Mouse (Mus musculus): ENCODE results near the gene Rnf166. TPM values are rescaled to one million over a fixed set of nuclear protein-coding genes. Genes with fewer than 3 reads are reported as not detected.

Gene Rnf166
- total and polyA plus RNA-seq, 3 experiments = 7.7 to 13.0 (median 8.5) TPM

- TF ChIP-seq ZKSCAN1 (IDR thresholded peaks at IDR 0.05; ENCODE audit: borderline replicate concordance, low read depth, low read length) = no peak
- no peak for TF ChIP-seq USF2 (conservative IDR thresholded peaks at IDR 0.05; ENCODE audit: low read depth, low read length)
- peak in 1 of 2 experiments; percentile 35; a peak in 1 of 4 replicates for TF ChIP-seq CTCF (conservative IDR thresholded peaks at IDR 0.05 in 1 of 2, IDR thresholded peaks at IDR 0.05 in 1 of 2; ENCODE audit: low read depth in 2 of 2, low read length in 2 of 2)
- no peak for TF ChIP-seq SIN3A (IDR thresholded peaks at IDR 0.05; ENCODE audit: low read length)
- TF ChIP-seq SMC3 (IDR thresholded peaks at IDR 0.05; ENCODE audit: low read depth, low read length) = peak; percentile 35
- no peak for TF ChIP-seq BHLHE40 (IDR thresholded peaks at IDR 0.05; ENCODE audit: low read depth, low read length)
Observed at GRCm38 (mm10) chr8:122445203-122445602, 30.7 kb downstream of the Rnf166 start (continued).

GRCm38 (mm10) chr8:122444058-122444748, 31.7 kb downstream of the Rnf166 start:
- Histone ChIP-seq H3K79me2 (replicated peaks; ENCODE audit: control insufficient read depth, extremely low read depth, insufficient read depth, poor library complexity, severe bottlenecking) (no peaks in the 10 kb centered on the region), H3K27me3 (replicated peaks) (no peaks in the 10 kb centered on the region), H3K9ac (ENCODE audit: insufficient read depth, low read depth) (peak overlapping the region; percentile 72), H3K36me3 (replicated peaks in 1 of 2; ENCODE audit: control insufficient read depth in 1 of 2, insufficient read depth in 1 of 2, low read length in 1 of 2) (peaks cover 8 to 24% of the 10 kb centered on the region in 2 experiments), H3K9me3 (replicated peaks; ENCODE audit: low read length) (peaks cover 3% of the 10 kb centered on the region), H3K4me3 (replicated peaks in 1 of 3; ENCODE audit: low read depth in 2 of 3, low read length in 2 of 3, poor library complexity in 1 of 3) (peak overlapping the region; percentile 65 to 74 (median 73)), H3K4me1 (ENCODE audit: control insufficient read depth in 1 of 2, insufficient read depth in 2 of 2) (peaks cover 4 to 32% of the 10 kb centered on the region in 2 experiments; a peak in 3 of 4 replicates), H3K4me2 (ENCODE audit: insufficient read depth, low read depth, poor library complexity, severe bottlenecking) (peak overlapping the region; percentile 69), H3K27ac (ENCODE audit: insufficient read depth, low read depth) (peak overlapping the region; percentile 54)
- in situ Hi-C loops (cut with MboI; ENCODE audit: low pct_ligation_motif_present, low pct_unique_long_range_greater_than_20kb, low sequenced_read_pairs) (loop anchor here (25.0 kb wide), 1 partner anchor 857 kb away; the partner anchor contains the start of genes Fbxo31 and Map1lc3b), dilution Hi-C loops (cut with MboI; ENCODE audit: extremely low pct_ligation_motif_present, extremely low pct_unique_long_range_greater_than_20kb, low sequenced_read_pairs) (no loop called here)
- DNase-seq (ENCODE audit: extremely low read depth) = peak; percentile 86
- TF ChIP-seq SIN3A (IDR thresholded peaks at IDR 0.05; ENCODE audit: low read length) (peak; percentile 90), KAT2A (IDR thresholded peaks at IDR 0.05; ENCODE audit: insufficient replicate concordance, low read length) (no peak), MXI1 (IDR thresholded peaks at IDR 0.05; ENCODE audit: low read depth, low read length) (peak; percentile 54), NELFE (IDR thresholded peaks at IDR 0.05; ENCODE audit: low read depth, low read length) (0 out of 2 replicates have a peak, but pooled peaks have one; percentile 15), POLR2AphosphoS2 (IDR thresholded peaks at IDR 0.05; ENCODE audit: low read depth, low read length) (no peak), E2F4 (IDR thresholded peaks at IDR 0.05; ENCODE audit: insufficient replicate concordance, low read depth, low read length) (no peak), ELF1 (IDR thresholded peaks at IDR 0.05; ENCODE audit: low read depth, low read length) (peak; percentile 58), JUN (IDR thresholded peaks at IDR 0.05; ENCODE audit: insufficient read depth, low read depth, low read length) (no peak), ZMIZ1 (IDR thresholded peaks at IDR 0.05; ENCODE audit: low read depth, low read length) (no peak; the same call in 1 of the 2 replicates), HCFC1 (IDR thresholded peaks at IDR 0.05; ENCODE audit: low read depth, low read length) (peak; percentile 82), IRF4 (IDR thresholded peaks at IDR 0.05; ENCODE audit: low read depth, low read length) (peak; percentile 34; the same call in 1 of the 2 replicates), TCF12 (IDR thresholded peaks at IDR 0.05; ENCODE audit: low read depth, low read length) (peak; percentile 82), EP300 (IDR thresholded peaks at IDR 0.05; ENCODE audit: low read length) (no peak), CHD2 (IDR thresholded peaks at IDR 0.05; ENCODE audit: low read length) (no peak), POLR2A (IDR thresholded peaks at IDR 0.05; ENCODE audit: low read depth, low read length) (peak; percentile 66), ETS1 (conservative IDR thresholded peaks at IDR 0.05; ENCODE audit: low read depth, low read length) (peak; percentile 36; the same call in 1 of the 2 replicates), JUND (conservative IDR thresholded peaks at IDR 0.05; ENCODE audit: low read depth, low read length) (no peak), CHD1 (IDR thresholded peaks at IDR 0.05; ENCODE audit: low read depth, low read length) (peak; percentile 83), PAX5 (IDR thresholded peaks at IDR 0.05; ENCODE audit: low read length) (no peak), RAD21 (IDR thresholded peaks at IDR 0.05; ENCODE audit: low read depth, low read length) (no peak), TBP (conservative IDR thresholded peaks at IDR 0.05; ENCODE audit: low read depth, low read length) (peak; percentile 76), BHLHE40 (IDR thresholded peaks at IDR 0.05; ENCODE audit: low read depth, low read length) (0 out of 2 replicates have a peak, but pooled peaks have one; percentile 0), CTCF (conservative IDR thresholded peaks at IDR 0.05 in 1 of 2, IDR thresholded peaks at IDR 0.05 in 1 of 2; ENCODE audit: low read depth in 2 of 2, low read length in 2 of 2) (no peak), ZC3H11A (IDR thresholded peaks at IDR 0.05; ENCODE audit: low read depth, low read length) (no peak), GABPA (IDR thresholded peaks at IDR 0.05; ENCODE audit: insufficient replicate concordance, low read depth, low read length) (no peak), ZKSCAN1 (IDR thresholded peaks at IDR 0.05; ENCODE audit: borderline replicate concordance, low read depth, low read length) (no peak), NRF1 (IDR thresholded peaks at IDR 0.05; ENCODE audit: low read depth, low read length) (peak; percentile 68), MAX (IDR thresholded peaks at IDR 0.05; ENCODE audit: low read length) (peak; percentile 32; the same call in 1 of the 2 replicates), MAZ (IDR thresholded peaks at IDR 0.05; ENCODE audit: low read depth, low read length) (no peak), ZNF384 (IDR thresholded peaks at IDR 0.05; ENCODE audit: low read depth, low read length) (peak; percentile 52), USF2 (conservative IDR thresholded peaks at IDR 0.05; ENCODE audit: low read depth, low read length) (no peak), SMC3 (IDR thresholded peaks at IDR 0.05; ENCODE audit: low read depth, low read length) (no peak), UBTF (IDR thresholded peaks at IDR 0.05; ENCODE audit: low read depth, low read length) (no peak), MEF2A (IDR thresholded peaks at IDR 0.05; ENCODE audit: borderline replicate concordance, low read depth, low read length) (no peak), MAFK (IDR thresholded peaks at IDR 0.05; ENCODE audit: insufficient replicate concordance, low read length) (no peak)

All from CH12.LX (cell line).